Mouse (Mus musculus) kidney, embryonic 16.5 days (tissue): ENCODE results near the gene Krba1. TPM values are rescaled to one million over a fixed set of nuclear protein-coding genes. Genes with fewer than 3 reads are reported as not detected.

Experiments
- ATAC-seq: fragments of 200-750 bp; cut with Nextera tagmentation; 2 replicates; pipeline ENCODE4 v1.8.0; 2017; ENCODE audit warnings: moderate TSS enrichment; ENCODE audit not compliant: low FRiP score, low TSS enrichment
- H3K27ac ChIP-seq: fragments of 300-500 bp; sonication (generic); 2 replicates; pipeline ENCODE4 v1.5.1; 2014; ENCODE audit warnings: low read length
- H3K27me3 ChIP-seq: fragments of 300-500 bp; sonication (generic); 2 replicates; pipeline ENCODE4 v1.6.1; 2014; ENCODE audit warnings: low read length, control low read depth, mixed read lengths; ENCODE audit not compliant: insufficient read depth
- H3K36me3 ChIP-seq: fragments of 300-500 bp; sonication (generic); 2 replicates; pipeline ENCODE4 v1.6.1; 2014; ENCODE audit warnings: low read length, control low read depth, mixed read lengths; ENCODE audit not compliant: insufficient read depth
- H3K4me1 ChIP-seq: fragments of 300-500 bp; sonication (generic); 2 replicates; pipeline ENCODE4 v1.6.1; 2014; ENCODE audit warnings: low read length, control low read depth, mixed read lengths; ENCODE audit not compliant: insufficient read depth
- H3K4me2 ChIP-seq: fragments of 300-500 bp; sonication (generic); replicated peaks from 2 replicates; pipeline ENCODE4 v1.6.1; 2014; ENCODE audit warnings: low read depth, low read length
- H3K4me3 ChIP-seq: fragments of 300-500 bp; sonication (generic); 2 replicates; pipeline ENCODE4 v1.5.1; 2014; ENCODE audit warnings: mild to moderate bottlenecking, low read length
- H3K9ac ChIP-seq: fragments of 300-500 bp; sonication (generic); replicated peaks from 2 replicates; pipeline ENCODE4 v1.6.1; 2014; ENCODE audit warnings: low read length
- H3K9me3 ChIP-seq: fragments of 300-500 bp; sonication (generic); 2 replicates; pipeline ENCODE4 v1.6.1; 2016; ENCODE audit warnings: low read length, control low read depth
- WGBS: fragments of 180-500 bp; shearing (Covaris S2); extraction: QIAGEN DNeasy Blood & Tissue Kit; methylation state at CpG from one replicate; pipeline ENCODE4 v1.1.7; 2014; 5-methylcytosine and 5-hydroxymethylcytosine counted together
- polyA plus RNA-seq: library from polyadenylated mRNA; unstranded; fragments of >200 nt; fragmentation: Nextera tagmentation; extraction: Ambion mirVana; gene quantifications from 2 replicates; pipeline ENCODE4 v1.2.1, GENCODE M21; 2015

Krba1 gene
- polyA plus RNA-seq, 1 experiment from 2014 or later: 22.7 TPM

DNA sequence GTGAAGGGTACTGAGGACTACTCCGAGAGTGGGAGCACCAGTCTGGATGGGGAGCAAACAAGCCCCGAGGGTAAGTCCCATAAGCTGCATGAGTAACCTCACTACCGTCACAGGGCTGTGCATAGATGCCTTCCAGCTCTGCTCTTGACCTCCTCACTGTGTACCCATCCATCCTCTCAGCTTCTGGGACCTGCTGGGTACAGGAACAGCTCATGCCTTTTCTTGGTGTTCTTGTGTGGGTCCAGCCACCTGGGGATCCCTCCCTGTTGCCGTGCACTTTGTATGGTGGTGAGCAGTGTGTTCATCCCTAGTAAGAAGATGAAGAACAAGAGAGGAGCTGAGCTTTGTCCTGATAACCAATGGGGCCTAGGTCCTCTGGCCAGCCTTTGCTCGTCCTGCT is 8.7 kb downstream of the Krba1 start:
- Histone ChIP-seq H3K36me3 (peaks cover 51% of the 10 kb centered on the region), H3K9me3 (no peaks in the 10 kb centered on the region), H3K4me2 (no peak overlapping the region), H3K27me3 (no peaks in the 10 kb centered on the region), H3K4me1 (no peaks in the 10 kb centered on the region), H3K9ac (no peak overlapping the region), H3K27ac (no peak overlapping the region), H3K4me3 (no peak overlapping the region)
- WGBS: 90% methylated on average over 5 of the region's 5 CpGs
- ATAC-seq: no peak

- 89% methylated on average over 4 of the region's 4 CpGs for WGBS
- Histone ChIP-seq H3K9ac (no peak overlapping the region), H3K4me3 (no peak overlapping the region), H3K4me2 (no peak overlapping the region), H3K9me3 (no peaks in the 10 kb centered on the region), H3K27ac (no peak overlapping the region), H3K4me1 (no peaks in the 10 kb centered on the region), H3K36me3 (peaks cover 94% of the 10 kb centered on the region), H3K27me3 (no peaks in the 10 kb centered on the region)
- ATAC-seq: no peak
Measured at GRCm38 (mm10) chr6:48409726-48410343, 14.4 kb downstream of the Krba1 start.

DNA sequence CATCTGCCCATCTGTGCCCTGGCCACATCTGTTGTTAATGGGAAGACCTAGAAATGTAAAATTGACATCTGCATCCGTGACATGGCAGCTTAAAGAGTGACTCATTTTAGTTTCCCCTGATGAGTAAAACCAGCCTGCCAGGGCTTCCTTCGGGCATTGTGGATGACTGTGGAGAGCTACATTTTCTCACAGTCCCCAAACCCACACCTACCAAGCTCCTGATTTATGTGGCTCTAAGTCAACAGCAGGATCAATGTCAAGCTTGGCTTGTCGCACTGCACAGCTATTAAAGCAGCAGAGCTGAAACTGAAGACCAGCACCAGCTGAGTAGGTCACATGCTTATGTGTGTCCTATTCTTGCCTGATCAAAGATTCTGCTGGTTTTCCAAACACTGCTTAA is 15.2 kb downstream of the Krba1 start:
- 51% methylated on average over 3 of the region's 3 CpGs for WGBS
- Histone ChIP-seq H3K36me3 (peaks cover 96% of the 10 kb centered on the region), H3K9ac (no peak overlapping the region), H3K4me2 (no peak overlapping the region), H3K4me1 (no peaks in the 10 kb centered on the region), H3K4me3 (no peak overlapping the region), H3K9me3 (no peaks in the 10 kb centered on the region), H3K27me3 (no peaks in the 10 kb centered on the region), H3K27ac (no peak overlapping the region)
- no peak for ATAC-seq

- ATAC-seq: no peak
- Histone ChIP-seq H3K4me2 (no peak overlapping the region), H3K4me1 (no peaks in the 10 kb centered on the region), H3K9ac (no peak overlapping the region), H3K27ac (no peak overlapping the region), H3K36me3 (peaks cover 96% of the 10 kb centered on the region), H3K4me3 (no peak overlapping the region), H3K9me3 (no peaks in the 10 kb centered on the region), H3K27me3 (no peaks in the 10 kb centered on the region)
- WGBS: 90% methylated on average over 6 of the region's 6 CpGs
Measured at GRCm38 (mm10) chr6:48411193-48412092, 16.1 kb downstream of the Krba1 start.

- peaks cover 96% of the 10 kb centered on the region for H3K36me3 ChIP-seq
- 89% methylated on average over 4 of the region's 4 CpGs for WGBS
- H3K4me3 ChIP-seq: no peak overlapping the region
- H3K4me1 ChIP-seq: no peaks in the 10 kb centered on the region
- no peak overlapping the region for H3K9ac ChIP-seq
- no peak overlapping the region for H3K27ac ChIP-seq
- ATAC-seq: no peak
- no peaks in the 10 kb centered on the region for H3K27me3 ChIP-seq
- H3K4me2 ChIP-seq: no peak overlapping the region
- H3K9me3 ChIP-seq: no peaks in the 10 kb centered on the region
Measured at GRCm38 (mm10) chr6:48412147-48412546, 16.8 kb downstream of the Krba1 start.

GRCm38 (mm10) chr6:48412662-48413061 is 17.3 kb downstream of the Krba1 start:
- no peaks in the 10 kb centered on the region for H3K27me3 ChIP-seq
- no peaks in the 10 kb centered on the region for H3K4me1 ChIP-seq
- no peak for ATAC-seq
- H3K27ac ChIP-seq: no peak overlapping the region
- WGBS: 83% methylated on average over 3 of the region's 3 CpGs
- H3K9me3 ChIP-seq: no peaks in the 10 kb centered on the region
- no peak overlapping the region for H3K9ac ChIP-seq
- H3K36me3 ChIP-seq: peaks cover 91% of the 10 kb centered on the region
- H3K4me2 ChIP-seq: no peak overlapping the region
- no peak overlapping the region for H3K4me3 ChIP-seq

DNA sequence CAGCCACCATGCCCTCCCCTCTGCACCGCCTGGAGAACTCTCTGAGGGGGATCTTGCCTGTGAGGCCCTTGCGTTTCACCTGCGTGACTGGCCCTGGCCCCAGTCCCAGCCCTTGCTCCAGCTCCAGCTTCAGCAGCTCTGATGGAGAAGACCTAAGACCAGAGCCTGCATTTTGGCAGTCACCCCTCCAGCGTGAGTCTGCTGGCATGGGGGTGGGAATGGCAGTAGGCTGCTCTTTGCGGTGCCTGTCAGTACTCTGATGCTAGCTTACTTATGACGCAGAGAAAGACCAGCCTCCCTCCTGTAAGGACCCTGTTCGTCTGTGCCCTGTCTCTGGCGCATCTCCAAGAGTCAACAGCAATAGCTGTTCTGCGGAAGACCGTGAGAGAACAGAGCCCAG is 17.7 kb downstream of the Krba1 start:
- no peak overlapping the region for H3K4me2 ChIP-seq
- H3K27me3 ChIP-seq: no peaks in the 10 kb centered on the region
- WGBS: 87% methylated on average over 10 of the region's 10 CpGs
- no peaks in the 10 kb centered on the region for H3K9me3 ChIP-seq
- no peak overlapping the region for H3K9ac ChIP-seq
- no peak for ATAC-seq
- no peaks in the 10 kb centered on the region for H3K4me1 ChIP-seq
- H3K27ac ChIP-seq: no peak overlapping the region
- no peak overlapping the region for H3K4me3 ChIP-seq
- H3K36me3 ChIP-seq: peaks cover 87% of the 10 kb centered on the region

DNA sequence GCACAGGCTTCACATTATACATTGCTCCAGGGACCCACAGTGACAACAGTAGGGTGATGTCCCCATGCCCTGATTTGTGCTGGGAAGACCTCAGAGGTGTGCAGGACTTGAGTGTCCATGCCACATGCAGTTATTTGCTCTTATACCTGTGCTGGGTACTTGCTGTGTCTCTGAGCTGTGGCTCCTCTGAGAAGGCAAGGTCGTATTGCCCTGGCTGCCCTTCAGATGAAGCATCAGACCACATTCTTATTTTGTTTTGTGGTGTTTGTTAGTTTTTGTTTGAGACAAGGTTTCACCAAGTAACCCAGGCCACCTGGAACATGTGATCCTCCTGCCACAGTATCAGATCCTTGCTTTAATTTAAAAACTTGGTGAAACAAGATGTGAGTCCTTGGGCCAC is 19.5 kb downstream of the Krba1 start:
- Histone ChIP-seq H3K4me3 (no peak overlapping the region), H3K27ac (no peak overlapping the region), H3K36me3 (peaks cover 69% of the 10 kb centered on the region), H3K4me2 (no peak overlapping the region), H3K4me1 (no peaks in the 10 kb centered on the region), H3K9me3 (no peaks in the 10 kb centered on the region), H3K9ac (no peak overlapping the region), H3K27me3 (no peaks in the 10 kb centered on the region)
- no peak for ATAC-seq
- 95% methylated on average over 1 of the region's 1 CpGs for WGBS

DNA sequence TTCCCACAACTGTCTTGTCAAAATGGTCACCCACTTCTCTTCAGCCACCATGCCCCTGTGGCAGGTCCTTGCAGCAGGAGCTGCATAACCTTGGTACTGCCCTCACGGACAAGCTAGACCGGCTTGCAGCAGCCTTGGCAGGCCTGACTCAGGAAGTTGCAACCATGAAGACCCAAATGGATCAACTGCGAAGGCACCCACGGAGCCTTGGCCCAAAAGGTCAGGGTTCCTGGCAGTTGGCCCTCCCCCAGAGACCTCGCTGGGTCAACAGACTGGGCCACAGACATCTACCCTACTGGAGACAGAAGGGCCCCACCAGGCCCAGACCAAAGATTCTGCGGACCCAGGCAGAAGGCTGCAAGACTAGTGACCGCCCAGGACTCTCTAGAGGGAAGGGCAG is 20.2 kb downstream of the Krba1 start:
- Histone ChIP-seq H3K4me3 (no peak overlapping the region), H3K27me3 (no peaks in the 10 kb centered on the region), H3K4me2 (no peak overlapping the region), H3K9me3 (no peaks in the 10 kb centered on the region), H3K9ac (no peak overlapping the region), H3K4me1 (no peaks in the 10 kb centered on the region), H3K36me3 (peaks cover 62% of the 10 kb centered on the region), H3K27ac (no peak overlapping the region)
- no peak for ATAC-seq
- WGBS: 90% methylated on average over 7 of the region's 7 CpGs

GRCm38 (mm10) chr6:48416486-48416885 is 21.1 kb downstream of the Krba1 start:
- no peak for ATAC-seq
- no peaks in the 10 kb centered on the region for H3K27me3 ChIP-seq
- peaks cover 55% of the 10 kb centered on the region for H3K36me3 ChIP-seq
- H3K4me3 ChIP-seq: no peak overlapping the region
- H3K27ac ChIP-seq: no peak overlapping the region
- H3K9me3 ChIP-seq: no peaks in the 10 kb centered on the region
- no peak overlapping the region for H3K4me2 ChIP-seq
- no peak overlapping the region for H3K9ac ChIP-seq
- WGBS: 86% methylated on average over 2 of the region's 2 CpGs
- H3K4me1 ChIP-seq: no peaks in the 10 kb centered on the region
